Mouse (Mus musculus): ENCODE measurements around the gene Pdk2. TPM values are rescaled to one million over a fixed set of nuclear protein-coding genes. Genes with fewer than 3 reads are reported as not detected.

Gene Pdk2
- polyA plus RNA-seq, 1 experiment = 9.4 TPM

DNA sequence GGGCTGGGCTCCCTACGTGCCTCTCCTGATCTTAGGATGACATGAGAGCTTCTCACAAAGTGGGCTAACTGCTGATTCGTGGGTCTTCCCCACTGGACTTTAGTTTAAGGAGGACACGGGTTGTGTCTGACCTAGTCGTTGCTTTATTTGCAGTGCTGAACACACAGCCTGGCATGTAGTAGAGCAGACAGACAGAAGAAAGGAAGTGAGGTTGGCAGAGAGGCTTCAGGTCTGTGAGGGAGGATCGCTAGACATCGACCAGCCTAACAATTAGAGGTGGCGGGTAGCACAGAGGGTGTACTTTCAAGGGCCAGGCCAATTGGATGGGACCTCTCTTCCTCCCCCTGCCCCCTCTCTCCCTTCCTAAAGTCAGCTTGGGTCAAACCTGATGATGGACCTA is 2.5 kb upstream of the Pdk2 start:
- Histone ChIP-seq H3K36me3 (ENCODE audit: control insufficient read depth, insufficient read depth, low read length, poor library complexity, severe bottlenecking) (no peaks in the 10 kb centered on the region; the same call in 1 of the 2 replicates), H3K9me3 (replicated peaks; ENCODE audit: control insufficient read depth, insufficient read depth, low read length, poor library complexity, severe bottlenecking) (no peaks in the 10 kb centered on the region), H3K27me3 (ENCODE audit: control insufficient read depth, insufficient read depth, low read length, poor library complexity, severe bottlenecking) (no peaks in the 10 kb centered on the region), H3K27ac (ENCODE audit: insufficient read depth, low read length) (no peak overlapping the region), H3K4me3 (ENCODE audit: low read depth, low read length) (no peak overlapping the region), H3K9ac (ENCODE audit: low read depth, poor library complexity, severe bottlenecking) (no peak overlapping the region), H3K4me1 (ENCODE audit: control insufficient read depth, insufficient read depth, low read length) (no peaks in the 10 kb centered on the region)
- TF ChIP-seq CTCF (IDR thresholded peaks at IDR 0.05; ENCODE audit: low read depth, low read length) (no peak), EP300 (IDR thresholded peaks at IDR 0.05; ENCODE audit: insufficient read depth, low read depth, low read length) (no peak), POLR2A (IDR thresholded peaks at IDR 0.05; ENCODE audit: insufficient read depth, low read length) (no peak)

DNA sequence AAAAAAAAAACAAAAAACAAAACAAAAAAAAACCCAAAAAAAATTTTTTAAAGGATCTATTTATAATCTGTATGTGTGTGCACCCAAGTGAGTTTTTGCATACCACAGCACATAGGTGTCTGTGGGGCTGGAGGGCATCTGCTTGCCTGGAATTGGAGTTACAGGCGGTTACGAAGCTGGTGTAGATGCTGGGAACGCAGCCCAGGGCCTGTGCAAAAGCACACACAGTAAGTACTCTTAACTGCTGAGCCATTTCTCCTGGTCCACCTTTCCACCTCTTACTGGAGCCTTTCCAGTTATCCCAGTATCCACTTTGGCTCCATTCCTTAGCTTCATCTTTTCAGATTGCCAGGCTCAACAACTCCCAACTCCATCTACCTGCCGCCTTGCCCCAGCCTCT is 1.9 kb upstream of the Pdk2 start:
- Histone ChIP-seq H3K4me1 (ENCODE audit: control insufficient read depth, insufficient read depth, low read length) (no peaks in the 10 kb centered on the region), H3K9ac (ENCODE audit: low read depth, poor library complexity, severe bottlenecking) (no peak overlapping the region), H3K27ac (ENCODE audit: insufficient read depth, low read length) (no peak overlapping the region), H3K9me3 (replicated peaks; ENCODE audit: control insufficient read depth, insufficient read depth, low read length, poor library complexity, severe bottlenecking) (no peaks in the 10 kb centered on the region), H3K36me3 (ENCODE audit: control insufficient read depth, insufficient read depth, low read length, poor library complexity, severe bottlenecking) (no peaks in the 10 kb centered on the region; the same call in 1 of the 2 replicates), H3K4me3 (ENCODE audit: low read depth, low read length) (no peak overlapping the region), H3K27me3 (ENCODE audit: control insufficient read depth, insufficient read depth, low read length, poor library complexity, severe bottlenecking) (no peaks in the 10 kb centered on the region)
- TF ChIP-seq POLR2A (IDR thresholded peaks at IDR 0.05; ENCODE audit: insufficient read depth, low read length) = no peak
- no peak for TF ChIP-seq EP300 (IDR thresholded peaks at IDR 0.05; ENCODE audit: insufficient read depth, low read depth, low read length)
- TF ChIP-seq CTCF (IDR thresholded peaks at IDR 0.05; ENCODE audit: low read depth, low read length) = no peak

DNA sequence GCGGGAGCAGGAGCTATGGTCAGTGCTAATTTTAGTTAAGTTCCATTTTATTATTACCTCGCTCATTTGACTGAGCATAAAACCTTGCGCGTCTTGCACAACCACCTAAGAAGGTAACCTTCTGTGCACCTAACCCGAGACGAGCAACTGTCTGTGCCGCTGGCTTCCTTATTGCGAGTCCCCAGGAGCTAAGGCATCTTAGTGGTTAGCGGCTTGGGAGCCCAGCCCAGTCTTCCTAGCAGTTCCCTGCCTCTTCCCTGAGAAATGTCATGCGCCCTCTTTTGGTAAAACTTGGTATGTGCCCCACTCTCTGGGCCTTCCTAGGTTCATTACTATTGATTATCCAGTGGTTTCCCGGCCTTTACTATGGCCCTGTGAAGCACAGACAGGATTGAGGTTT is 942 bp upstream of the Pdk2 start:
- H3K4me1 ChIP-seq (ENCODE audit: control insufficient read depth, insufficient read depth, low read length) = no peaks in the 10 kb centered on the region
- H3K4me3 ChIP-seq (ENCODE audit: low read depth, low read length) = peak overlapping the region; percentile 53
- H3K9ac ChIP-seq (ENCODE audit: low read depth, poor library complexity, severe bottlenecking) = no peak overlapping the region
- TF ChIP-seq CTCF (IDR thresholded peaks at IDR 0.05; ENCODE audit: low read depth, low read length) = peak; percentile 63
- no peak for TF ChIP-seq EP300 (IDR thresholded peaks at IDR 0.05; ENCODE audit: insufficient read depth, low read depth, low read length)
- no peak for TF ChIP-seq POLR2A (IDR thresholded peaks at IDR 0.05; ENCODE audit: insufficient read depth, low read length)
- no peaks in the 10 kb centered on the region for H3K27me3 ChIP-seq (ENCODE audit: control insufficient read depth, insufficient read depth, low read length, poor library complexity, severe bottlenecking)
- H3K36me3 ChIP-seq (ENCODE audit: control insufficient read depth, insufficient read depth, low read length, poor library complexity, severe bottlenecking) = no peaks in the 10 kb centered on the region; the same call in 1 of the 2 replicates
- H3K27ac ChIP-seq (ENCODE audit: insufficient read depth, low read length) = no peak overlapping the region
- no peaks in the 10 kb centered on the region for H3K9me3 ChIP-seq (replicated peaks; ENCODE audit: control insufficient read depth, insufficient read depth, low read length, poor library complexity, severe bottlenecking)

- H3K4me1 ChIP-seq (ENCODE audit: control insufficient read depth, insufficient read depth, low read length) = no peaks in the 10 kb centered on the region
- H3K27ac ChIP-seq (ENCODE audit: insufficient read depth, low read length) = no peak overlapping the region
- peak overlapping the region; percentile 54 for H3K9ac ChIP-seq (ENCODE audit: low read depth, poor library complexity, severe bottlenecking)
- H3K27me3 ChIP-seq (ENCODE audit: control insufficient read depth, insufficient read depth, low read length, poor library complexity, severe bottlenecking) = no peaks in the 10 kb centered on the region
- H3K36me3 ChIP-seq (ENCODE audit: control insufficient read depth, insufficient read depth, low read length, poor library complexity, severe bottlenecking) = no peaks in the 10 kb centered on the region
- peak overlapping the region; percentile 79 for H3K4me3 ChIP-seq (ENCODE audit: low read depth, low read length)
- H3K9me3 ChIP-seq (replicated peaks; ENCODE audit: control insufficient read depth, insufficient read depth, low read length, poor library complexity, severe bottlenecking) = no peaks in the 10 kb centered on the region
- TF ChIP-seq POLR2A (IDR thresholded peaks at IDR 0.05; ENCODE audit: insufficient read depth, low read length) (no peak), EP300 (IDR thresholded peaks at IDR 0.05; ENCODE audit: insufficient read depth, low read depth, low read length) (no peak), CTCF (IDR thresholded peaks at IDR 0.05; ENCODE audit: low read depth, low read length) (no peak)
Measured at GRCm38 (mm10) chr11:95040491-95041138, 539 bp downstream of the Pdk2 start.

DNA sequence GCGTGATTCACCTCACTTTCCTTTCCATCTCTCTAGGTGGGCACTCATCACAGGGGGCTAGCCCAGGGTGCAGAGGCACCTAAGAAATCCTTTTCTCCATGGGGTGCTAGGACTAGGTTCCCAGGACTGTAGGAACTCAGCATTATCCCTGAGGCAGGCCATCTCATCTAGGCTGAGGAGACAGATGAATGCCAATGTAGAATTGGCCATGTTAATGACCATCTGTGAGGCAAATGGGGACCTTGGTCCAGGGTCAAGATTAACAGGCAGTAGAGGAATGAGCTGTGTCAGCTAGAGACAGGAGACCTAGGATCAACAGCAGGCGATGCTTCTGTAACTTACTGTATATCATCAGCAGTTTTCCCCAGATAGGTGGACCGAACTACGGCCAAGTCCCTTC is 1.4 kb downstream of the Pdk2 start:
- H3K4me3 ChIP-seq (ENCODE audit: low read depth, low read length) = no peak overlapping the region
- no peak overlapping the region for H3K9ac ChIP-seq (ENCODE audit: low read depth, poor library complexity, severe bottlenecking)
- TF ChIP-seq CTCF (IDR thresholded peaks at IDR 0.05; ENCODE audit: low read depth, low read length) = no peak
- TF ChIP-seq POLR2A (IDR thresholded peaks at IDR 0.05; ENCODE audit: insufficient read depth, low read length) = no peak

DNA sequence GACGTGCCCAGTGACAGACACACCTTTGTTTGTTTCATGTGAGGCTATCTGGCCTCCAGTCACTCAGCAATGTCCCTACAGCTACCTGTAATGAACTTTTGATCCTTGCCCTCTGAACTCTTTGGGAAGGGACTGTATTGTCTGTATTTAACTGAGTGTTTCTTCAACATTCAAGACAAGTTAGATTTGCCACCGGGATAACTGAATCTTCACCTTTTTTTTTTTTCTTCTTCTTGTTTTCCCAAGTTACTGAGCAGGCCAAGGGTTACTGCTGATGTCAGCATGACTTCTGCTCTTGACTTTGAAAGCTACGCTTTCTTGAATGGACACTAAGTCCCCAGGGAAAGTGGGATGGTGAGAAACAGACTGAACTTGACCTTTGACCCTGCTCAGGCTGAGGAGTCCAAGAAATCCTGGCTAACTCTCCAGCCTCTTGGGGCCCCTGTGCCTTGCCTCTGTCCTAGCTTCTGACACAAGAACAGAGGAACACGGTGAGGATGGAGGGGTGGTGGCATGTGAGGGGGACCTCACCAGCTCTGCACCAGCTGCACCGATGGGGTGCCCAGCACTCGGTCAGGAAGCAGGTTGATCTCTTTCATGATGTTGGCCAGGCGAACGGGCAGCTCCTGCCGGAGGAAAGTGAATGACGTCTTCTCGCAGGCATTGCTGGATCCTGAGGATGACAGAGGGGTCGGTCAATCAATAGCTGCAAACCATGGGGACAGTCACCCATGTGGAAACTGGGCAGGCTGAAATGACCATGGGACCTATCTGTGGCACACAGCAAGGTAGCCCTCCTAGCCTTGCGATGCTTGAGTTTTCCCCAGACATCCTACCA is 2.1 kb downstream of the Pdk2 start:
- no peaks in the 10 kb centered on the region for H3K9me3 ChIP-seq (replicated peaks; ENCODE audit: control insufficient read depth, insufficient read depth, low read length, poor library complexity, severe bottlenecking)
- H3K4me1 ChIP-seq (ENCODE audit: control insufficient read depth, insufficient read depth, low read length) = no peaks in the 10 kb centered on the region
- no peak overlapping the region for H3K4me3 ChIP-seq (ENCODE audit: low read depth, low read length)
- no peak overlapping the region for H3K27ac ChIP-seq (ENCODE audit: insufficient read depth, low read length)
- H3K27me3 ChIP-seq (ENCODE audit: control insufficient read depth, insufficient read depth, low read length, poor library complexity, severe bottlenecking) = no peaks in the 10 kb centered on the region
- no peaks in the 10 kb centered on the region for H3K36me3 ChIP-seq (ENCODE audit: control insufficient read depth, insufficient read depth, low read length, poor library complexity, severe bottlenecking)
- TF ChIP-seq EP300 (IDR thresholded peaks at IDR 0.05; ENCODE audit: insufficient read depth, low read depth, low read length) = no peak
- no peak for TF ChIP-seq POLR2A (IDR thresholded peaks at IDR 0.05; ENCODE audit: insufficient read depth, low read length)
- no peak for TF ChIP-seq CTCF (IDR thresholded peaks at IDR 0.05; ENCODE audit: low read depth, low read length)
- no peak overlapping the region for H3K9ac ChIP-seq (ENCODE audit: low read depth, poor library complexity, severe bottlenecking)

More for the DNA sequence above, 1.4 kb downstream of the Pdk2 start:
- Histone ChIP-seq H3K36me3 (ENCODE audit: control insufficient read depth, insufficient read depth, low read length, poor library complexity, severe bottlenecking) (no peaks in the 10 kb centered on the region), H3K27ac (ENCODE audit: insufficient read depth, low read length) (no peak overlapping the region), H3K9me3 (replicated peaks; ENCODE audit: control insufficient read depth, insufficient read depth, low read length, poor library complexity, severe bottlenecking) (no peaks in the 10 kb centered on the region), H3K27me3 (ENCODE audit: control insufficient read depth, insufficient read depth, low read length, poor library complexity, severe bottlenecking) (no peaks in the 10 kb centered on the region), H3K4me1 (ENCODE audit: control insufficient read depth, insufficient read depth, low read length) (no peaks in the 10 kb centered on the region)
